Mouse (Mus musculus): ENCODE data around the gene Dapp1.
"Not testable (repeated sequence)": the region's sequence is repeated elsewhere in the genome, so short reads cannot be mapped to it uniquely, and the experiment has no call there.

The Dapp1 gene

DNA sequence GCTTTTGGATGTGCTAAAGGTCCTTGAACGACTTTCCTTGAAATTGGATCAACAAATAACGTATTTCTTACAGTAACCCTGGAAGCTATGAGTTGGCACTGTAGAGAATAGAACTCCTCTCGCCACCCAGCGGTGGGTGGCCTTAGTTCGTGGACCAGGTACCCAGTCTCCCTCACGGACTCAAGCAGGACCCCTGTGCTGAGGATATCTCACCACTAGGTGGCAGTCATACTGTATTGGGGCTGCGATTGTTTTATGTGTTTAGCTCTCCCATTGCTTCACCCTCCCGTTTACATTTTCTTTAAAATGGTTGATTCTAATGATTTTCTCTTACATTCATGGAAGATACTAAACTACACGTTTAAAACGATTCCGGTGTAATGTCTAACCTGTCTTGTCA, 9.8 kb upstream of the Dapp1 start:
- DNase-seq (ENCODE audit: low spot score in 2 of 2) = peak; percentile 22 to 72

DNA sequence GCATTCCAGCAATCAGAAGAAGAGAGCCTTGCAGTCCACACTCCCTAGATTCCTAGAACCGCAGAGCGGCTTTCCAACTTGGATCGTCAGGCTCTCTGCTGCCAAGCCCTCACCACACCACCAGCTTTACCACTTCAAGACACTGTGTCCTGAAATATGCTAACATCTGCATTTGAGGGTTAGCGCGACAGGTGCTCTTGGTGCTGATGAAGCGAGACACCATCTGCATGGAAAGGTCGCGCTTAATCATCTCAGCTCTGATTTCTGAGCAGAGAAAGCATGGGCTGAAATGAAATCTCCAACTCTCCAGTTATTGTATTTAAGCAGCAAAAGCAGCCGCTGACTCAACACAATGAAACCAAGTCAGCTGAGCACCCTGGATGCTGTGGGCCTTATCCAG, 8.1 kb upstream of the Dapp1 start:
- no peak for DNase-seq (ENCODE audit: low spot score in 2 of 2)

GRCm38 (mm10) chr3:137980435-137981381, 637 bp downstream of the Dapp1 start:
- DNase-seq (ENCODE audit: low spot score in 2 of 2) = no peak

GRCm38 (mm10) chr3:137978233-137978632, 3.1 kb downstream of the Dapp1 start:
- DNase-seq (ENCODE audit: low spot score in 2 of 2) = no peak

DNA sequence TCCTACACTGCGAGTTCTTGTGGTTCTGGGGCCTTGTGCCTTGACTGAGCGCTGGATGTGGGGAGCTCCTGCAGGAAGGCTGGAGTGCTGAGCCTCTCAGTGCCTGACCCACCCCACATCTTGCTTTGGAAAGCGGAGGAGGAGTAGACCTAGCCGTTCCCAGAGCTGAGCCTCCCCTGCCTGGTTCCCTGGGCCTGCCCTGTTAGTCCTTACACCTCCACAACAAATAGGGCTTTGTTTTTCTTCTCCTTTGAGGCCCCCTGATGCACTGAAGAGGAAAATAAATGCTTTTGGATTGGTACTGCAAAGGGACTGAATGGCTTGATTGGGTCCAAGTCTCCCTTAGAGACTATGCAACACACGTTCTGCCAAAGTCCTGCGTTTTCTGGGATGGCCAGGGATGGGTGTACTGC, 3.7 kb downstream of the Dapp1 start:
- peak; percentile 29 to 34 for DNase-seq (ENCODE audit: low spot score in 2 of 2)

GRCm38 (mm10) chr3:137976943-137977628, 4.3 kb downstream of the Dapp1 start:
- DNase-seq (ENCODE audit: low spot score in 2 of 2) = no peak

- no peak for DNase-seq (ENCODE audit: low spot score in 2 of 2)
These were observed 5.4 kb downstream of the Dapp1 start for GRCm38 (mm10) chr3:137975856-137976423.

GRCm38 (mm10) chr3:137975435-137975834, 5.9 kb downstream of the Dapp1 start:
- no peak for DNase-seq (ENCODE audit: low spot score in 2 of 2)

DNA sequence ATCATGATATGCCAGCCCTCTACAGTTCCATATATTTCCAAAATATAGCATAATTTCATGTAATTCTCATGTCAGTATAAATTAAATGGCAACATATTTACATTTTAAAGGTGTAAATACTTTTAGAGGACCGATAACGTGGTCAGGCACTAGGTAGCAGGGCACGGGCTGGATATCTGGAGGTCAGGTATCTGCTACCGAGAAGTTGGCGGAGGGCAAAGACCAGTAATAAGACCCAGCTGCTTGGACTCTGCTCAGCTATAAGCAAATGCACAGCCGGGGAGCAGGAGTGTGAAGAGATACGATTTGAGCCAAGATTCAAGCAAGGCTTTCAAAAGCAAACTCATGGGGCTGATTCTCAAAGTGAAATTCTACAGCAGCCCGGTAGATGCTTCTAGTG, 7.0 kb downstream of the Dapp1 start:
- no peak for DNase-seq (ENCODE audit: low spot score in 2 of 2)

DNA sequence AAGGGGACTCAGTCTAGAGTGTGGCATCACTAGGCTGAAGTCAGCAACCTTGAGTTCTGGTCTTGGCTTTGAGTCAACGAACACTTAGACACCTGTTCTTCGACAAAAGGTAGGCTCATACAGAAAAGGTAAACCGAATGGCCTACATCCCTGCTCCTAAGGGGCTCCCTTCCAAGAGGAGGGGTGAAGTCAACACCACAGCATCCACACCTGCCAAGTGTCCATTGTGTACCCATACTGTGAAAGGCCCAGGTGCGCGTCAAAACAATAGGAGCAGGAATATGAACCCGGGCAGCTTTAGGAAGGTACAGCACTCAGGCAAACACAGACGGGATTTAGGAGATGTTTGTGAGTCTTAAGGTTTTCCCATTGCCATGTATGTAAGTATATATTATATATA, 8.4 kb downstream of the Dapp1 start:
- DNase-seq (ENCODE audit: low spot score in 2 of 2) = no peak

- DNase-seq (ENCODE audit: low spot score in 2 of 2) = no peak
These were observed 9.1 kb downstream of the Dapp1 start for GRCm38 (mm10) chr3:137972224-137972623.

- no peak for DNase-seq (ENCODE audit: low spot score in 2 of 2)
These were observed 11.4 kb downstream of the Dapp1 start for GRCm38 (mm10) chr3:137969951-137970350.

DNA sequence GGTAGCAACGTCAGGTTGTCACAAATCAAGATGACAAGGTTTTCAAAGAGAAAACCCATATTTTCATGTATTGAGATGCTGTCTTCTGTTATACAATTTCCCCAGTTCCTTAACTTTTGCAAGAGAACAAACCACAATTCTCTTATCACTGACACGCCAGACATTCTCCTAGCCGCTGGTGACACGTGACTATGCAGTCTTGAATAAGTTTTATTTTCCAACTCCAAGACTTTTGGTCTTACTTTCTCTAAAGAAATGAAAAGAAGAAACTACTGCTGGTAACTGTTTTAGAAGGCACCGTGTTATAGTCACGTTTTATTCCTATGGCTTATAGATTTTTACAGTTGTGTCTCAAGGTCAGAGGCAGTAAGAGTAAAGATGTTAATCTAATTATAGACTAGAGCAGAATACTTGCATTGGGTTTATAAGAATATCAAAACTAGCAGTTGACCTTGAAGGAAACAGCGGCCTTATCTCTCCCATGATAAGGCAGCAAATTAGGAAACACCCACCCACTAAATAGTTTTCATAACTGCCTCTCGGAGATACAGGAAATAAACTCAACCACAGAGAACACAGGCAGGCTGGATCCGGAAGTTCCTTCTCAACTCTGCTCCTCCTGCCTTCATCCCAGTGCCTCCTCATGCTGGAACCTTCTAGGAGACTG, 12.4 kb downstream of the Dapp1 start:
- no peak for DNase-seq (ENCODE audit: low spot score in 2 of 2)

DNA sequence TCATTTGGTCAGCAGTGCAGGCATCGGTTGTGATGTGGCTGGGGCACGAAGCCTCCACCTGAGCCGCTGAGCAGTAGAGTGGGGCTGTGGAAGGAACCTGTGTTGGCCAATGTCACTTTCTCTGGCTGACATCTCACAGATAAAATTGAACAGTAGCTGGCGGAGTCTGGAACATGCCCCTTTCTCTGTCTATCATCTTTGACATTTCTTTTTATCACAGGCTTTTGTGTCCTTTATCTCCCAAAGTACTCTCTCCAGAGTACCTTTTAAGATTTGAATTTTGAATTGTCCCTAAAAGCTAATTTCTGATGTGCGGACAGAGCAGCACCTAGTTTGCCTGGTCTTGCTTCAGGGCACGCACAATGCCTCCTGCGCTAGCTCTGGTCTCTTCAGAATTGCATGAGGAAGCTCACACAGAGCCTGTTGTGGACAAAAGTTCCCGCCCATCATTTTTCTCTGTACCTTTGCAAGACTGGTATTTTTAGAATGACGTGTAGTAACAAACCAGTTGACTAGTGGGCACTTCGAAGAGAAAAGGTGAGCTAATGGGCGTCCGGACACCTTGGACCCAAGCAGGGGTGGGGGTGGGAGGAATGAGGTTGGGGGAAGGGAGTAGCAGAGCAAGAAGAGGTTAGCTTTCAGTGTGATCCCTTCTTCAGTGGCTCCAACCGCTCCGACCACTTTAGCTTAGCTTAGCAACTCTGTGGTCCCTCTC, 13.1 kb downstream of the Dapp1 start:
- no peak for DNase-seq (ENCODE audit: low spot score in 2 of 2)

GRCm38 (mm10) chr3:137964014-137964413, 17.3 kb downstream of the Dapp1 start:
- DNase-seq (ENCODE audit: low spot score in 2 of 2) = not testable (repeated sequence)

- no peak for DNase-seq (ENCODE audit: low spot score in 2 of 2)
These were observed 17.8 kb downstream of the Dapp1 start for GRCm38 (mm10) chr3:137963508-137963907.

DNA sequence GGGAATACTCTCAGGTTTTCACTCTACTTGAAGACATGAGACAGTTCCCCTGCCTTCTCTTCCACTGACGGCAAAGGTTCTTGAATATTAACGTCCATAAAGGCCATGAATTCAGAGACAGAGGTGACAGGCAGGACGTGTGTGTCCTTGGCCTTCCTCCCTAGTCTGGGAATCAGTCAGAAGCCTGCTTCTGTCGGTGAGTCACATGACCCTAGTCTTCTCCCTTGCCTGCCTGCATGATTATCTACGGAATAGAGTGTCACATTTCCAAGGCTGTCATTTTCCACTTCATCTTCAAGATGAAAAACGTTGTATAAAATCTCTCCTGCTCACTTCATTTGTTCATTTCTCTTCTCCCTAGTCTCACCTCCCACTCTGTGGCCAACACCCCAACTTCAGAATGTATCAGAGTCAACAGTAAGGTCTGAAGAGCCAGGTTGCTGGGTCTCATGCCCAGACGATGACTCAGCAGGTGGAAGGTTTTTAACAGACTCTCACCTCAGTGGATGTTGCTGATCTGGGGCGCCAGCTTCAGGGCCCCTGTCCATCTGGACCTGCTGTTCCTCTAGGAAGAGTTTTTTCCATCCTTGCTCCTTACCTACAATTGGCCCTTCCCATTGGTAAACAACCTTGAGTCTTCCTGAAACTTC, 19.5 kb downstream of the Dapp1 start:
- DNase-seq (ENCODE audit: low spot score in 2 of 2) = no peak

- DNase-seq (ENCODE audit: low spot score in 2 of 2) = no peak
These were observed 21.9 kb downstream of the Dapp1 start for GRCm38 (mm10) chr3:137959456-137959855.

DNA sequence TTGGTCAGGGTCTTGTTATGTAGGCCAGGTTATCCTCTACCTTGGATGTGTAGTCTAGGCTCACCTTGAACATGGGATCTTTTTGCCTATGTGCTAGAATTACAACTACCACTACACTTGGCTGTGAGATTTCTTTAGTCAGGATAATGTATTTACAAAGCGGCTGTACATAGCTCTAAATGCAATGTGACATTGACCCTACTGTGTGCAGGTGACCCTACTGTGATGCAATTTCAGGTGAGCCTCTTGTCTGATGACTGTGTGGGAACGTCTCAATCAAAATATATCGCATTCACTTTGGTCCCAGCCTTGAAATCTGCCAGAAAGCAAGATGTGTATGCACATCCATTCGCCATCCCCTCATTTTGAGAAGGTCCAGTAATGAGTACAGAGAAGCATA, 23.0 kb downstream of the Dapp1 start:
- DNase-seq (ENCODE audit: low spot score in 2 of 2) = no peak

GRCm38 (mm10) chr3:137957864-137958263, 23.5 kb downstream of the Dapp1 start:
- DNase-seq (ENCODE audit: low spot score in 2 of 2) = no peak

GRCm38 (mm10) chr3:137955560-137956081, 25.7 kb downstream of the Dapp1 start:
- DNase-seq (ENCODE audit: low spot score in 2 of 2) = no peak

Data from frontal cortex, postnatal 10 days (tissue).